Mouse (Mus musculus): ENCODE results near the gene Tgm5. TPM values are rescaled to one million over a fixed set of nuclear protein-coding genes. Genes with fewer than 3 reads are reported as not detected.
"Not testable (repeated sequence)": the region's sequence is repeated elsewhere in the genome, so short reads cannot be mapped to it uniquely, and the experiment has no call there.

The Tgm5 gene
- polyA plus RNA-seq (2014; fragmentation: Nextera tagmentation; extraction: Ambion mirVana) = not detected in 2 replicates

DNA sequence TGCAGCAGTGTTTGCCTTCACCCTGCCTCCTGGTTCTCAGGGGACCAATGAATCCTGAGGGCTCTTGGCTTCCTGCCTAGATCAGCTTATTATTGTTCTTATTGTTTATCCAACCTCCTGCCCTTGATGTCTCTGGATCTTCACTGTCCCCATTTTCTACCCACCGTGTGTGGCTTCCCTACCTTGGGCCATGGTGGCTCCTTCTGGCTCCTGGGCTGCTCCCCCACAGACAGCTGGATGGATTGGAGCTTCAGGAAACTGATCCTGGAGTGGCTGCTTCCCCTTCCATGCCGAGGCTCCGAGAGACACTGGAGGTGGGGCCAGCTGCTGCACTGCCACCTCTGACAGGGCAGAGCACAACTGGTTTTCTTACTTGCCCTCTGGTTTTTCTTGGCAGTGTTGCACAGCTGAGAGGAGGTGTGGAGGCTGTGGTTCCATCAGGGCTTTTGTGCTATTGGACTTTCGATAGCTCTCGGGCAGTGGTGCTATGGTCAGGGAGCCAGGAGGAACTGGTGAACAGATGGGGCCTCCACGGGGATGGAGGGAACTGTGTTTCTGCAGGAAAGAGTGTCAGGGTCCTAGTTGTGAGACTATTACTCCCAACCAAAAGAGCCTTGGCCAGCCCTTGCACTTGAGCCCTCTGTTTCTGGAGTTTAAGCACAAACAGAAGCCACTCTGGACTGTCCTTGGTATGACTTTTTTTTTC is at the start of gene Tgm5:
Gene Tgm5, minus strand, starts transcription at position 362 of the 706 bp plus-strand sequence.
- Histone ChIP-seq H3K4me3 (ENCODE audit: low read depth, low read length) (no peak within 1 kb of the TSS), H3K27me3 (ENCODE audit: control insufficient read depth, insufficient read depth, low read length) (no peaks in the 10 kb centered on the region), H3K9me3 (ENCODE audit: control insufficient read depth, low read length) (no peaks in the 10 kb centered on the region), H3K4me1 (replicated peaks; ENCODE audit: control insufficient read depth, insufficient read depth, low read length) (no peaks in the 10 kb centered on the region), H3K9ac (ENCODE audit: low read length) (no peak within 1 kb of the TSS), H3K27ac (ENCODE audit: low read depth, low read length) (no peak within 1 kb of the TSS), H3K36me3 (ENCODE audit: control insufficient read depth, insufficient read depth, low read length) (no peaks in the 10 kb centered on the region), H3K4me2 (ENCODE audit: low read depth, low read length, severe bottlenecking) (no peak within 1 kb of the TSS)
- DNase-seq (ENCODE audit: low spot score) = no peak
- ATAC-seq (replicated peaks; ENCODE audit: low FRiP score) = no peak
- 62% methylated on average over 6 of the region's 6 CpGs for WGBS

DNA sequence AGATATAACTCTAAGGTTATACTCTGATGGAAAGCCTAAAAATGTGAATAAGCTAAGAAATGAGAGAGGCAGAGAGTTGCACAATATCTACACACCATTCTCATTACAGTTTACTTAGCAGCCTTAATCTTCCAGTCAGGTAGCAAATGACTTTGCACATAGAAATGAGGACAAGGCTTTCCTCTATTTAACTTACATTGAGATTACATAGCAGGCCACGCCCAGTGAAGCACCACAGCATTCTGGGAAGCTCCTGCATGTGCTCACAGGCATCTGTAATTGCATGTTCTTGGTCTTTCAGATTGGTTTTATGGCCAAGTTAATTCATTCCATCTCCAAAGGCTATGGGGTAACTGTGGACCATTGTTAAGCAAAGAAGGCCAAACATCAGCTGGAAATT is 47.2 kb upstream of the Tgm5 start:
- 82% methylated on average over 1 of the region's 1 CpGs for WGBS
- Histone ChIP-seq H3K27ac (ENCODE audit: low read depth, low read length) (no peak overlapping the region), H3K9me3 (ENCODE audit: control insufficient read depth, low read length) (no peaks in the 10 kb centered on the region), H3K4me3 (ENCODE audit: low read depth, low read length) (no peak overlapping the region), H3K9ac (ENCODE audit: low read length) (no peak overlapping the region), H3K27me3 (ENCODE audit: control insufficient read depth, insufficient read depth, low read length) (no peaks in the 10 kb centered on the region), H3K36me3 (ENCODE audit: control insufficient read depth, insufficient read depth, low read length) (no peaks in the 10 kb centered on the region), H3K4me1 (replicated peaks; ENCODE audit: control insufficient read depth, insufficient read depth, low read length) (no peaks in the 10 kb centered on the region), H3K4me2 (ENCODE audit: low read depth, low read length, severe bottlenecking) (no peak overlapping the region)
- ATAC-seq (replicated peaks; ENCODE audit: low FRiP score) = no peak
- no peak for DNase-seq (ENCODE audit: low spot score)

DNA sequence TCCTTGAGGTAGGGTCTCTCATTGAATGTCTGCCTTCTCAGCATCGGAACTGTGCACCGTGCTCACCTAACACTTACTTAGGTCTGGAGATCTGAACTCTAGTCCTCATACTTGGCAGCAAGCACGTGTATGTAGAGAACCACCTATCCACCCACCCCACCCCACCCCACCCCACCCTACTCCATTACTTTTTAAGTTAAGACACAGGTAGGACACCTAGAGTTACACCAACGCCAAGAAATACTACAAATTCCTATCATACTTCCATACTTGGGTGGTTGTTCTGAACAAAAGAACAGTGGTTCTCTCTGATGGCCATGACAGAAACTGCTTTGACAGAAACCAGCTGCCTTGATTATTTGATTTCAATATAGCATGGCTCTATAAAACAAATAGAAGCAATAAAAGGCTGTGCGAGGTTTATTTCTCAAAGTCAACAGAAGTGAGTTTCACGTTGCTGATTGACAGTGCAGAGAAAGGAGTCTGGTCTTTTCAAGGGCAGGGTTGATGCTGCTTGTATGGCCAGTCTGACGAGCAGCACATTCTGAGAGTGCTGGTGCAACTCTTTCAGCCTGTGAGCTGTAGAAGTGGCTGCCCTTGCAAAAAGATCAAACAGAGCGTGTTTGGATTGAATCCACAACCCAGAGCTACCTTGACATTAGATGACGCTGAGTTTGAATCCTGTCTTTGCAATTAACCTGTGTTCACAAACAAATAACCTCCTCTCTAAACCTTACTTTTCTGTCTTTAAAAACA is 43.4 kb upstream of the Tgm5 start:
- Histone ChIP-seq H3K36me3 (ENCODE audit: control insufficient read depth, insufficient read depth, low read length) (no peaks in the 10 kb centered on the region), H3K9ac (ENCODE audit: low read length) (no peak overlapping the region), H3K4me1 (replicated peaks; ENCODE audit: control insufficient read depth, insufficient read depth, low read length) (no peaks in the 10 kb centered on the region), H3K27ac (ENCODE audit: low read depth, low read length) (no peak overlapping the region), H3K27me3 (ENCODE audit: control insufficient read depth, insufficient read depth, low read length) (no peaks in the 10 kb centered on the region), H3K4me3 (ENCODE audit: low read depth, low read length) (no peak overlapping the region), H3K4me2 (ENCODE audit: low read depth, low read length, severe bottlenecking) (no peak overlapping the region), H3K9me3 (ENCODE audit: control insufficient read depth, low read length) (no peaks in the 10 kb centered on the region)
- WGBS = 79% methylated on average over 9 of the region's 9 CpGs
- no peak for ATAC-seq (replicated peaks; ENCODE audit: low FRiP score)
- no peak for DNase-seq (ENCODE audit: low spot score)

DNA sequence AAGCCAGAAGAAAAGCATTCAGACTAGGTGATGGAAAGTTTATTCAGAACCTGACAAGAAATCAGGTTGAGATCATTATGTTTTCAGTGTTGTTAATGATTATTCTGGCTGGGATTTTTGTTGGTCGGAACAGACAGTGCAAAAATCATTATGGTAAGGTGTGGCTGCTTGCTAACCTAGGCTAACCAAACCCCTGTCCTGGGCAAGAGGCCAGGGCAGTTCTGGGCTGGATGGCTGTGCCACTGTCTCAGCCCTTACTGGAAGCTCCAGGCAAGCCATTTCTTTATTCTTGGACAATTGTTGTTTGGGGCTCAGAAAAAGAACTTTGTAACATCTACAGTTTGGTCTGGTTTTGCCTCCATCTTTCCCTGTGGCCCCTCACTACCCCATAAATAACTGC is 41.9 kb upstream of the Tgm5 start:
- Histone ChIP-seq H3K27me3 (ENCODE audit: control insufficient read depth, insufficient read depth, low read length) (no peaks in the 10 kb centered on the region), H3K4me3 (ENCODE audit: low read depth, low read length) (no peak overlapping the region), H3K4me2 (ENCODE audit: low read depth, low read length, severe bottlenecking) (no peak overlapping the region), H3K9me3 (ENCODE audit: control insufficient read depth, low read length) (no peaks in the 10 kb centered on the region), H3K27ac (ENCODE audit: low read depth, low read length) (no peak overlapping the region), H3K36me3 (ENCODE audit: control insufficient read depth, insufficient read depth, low read length) (no peaks in the 10 kb centered on the region), H3K4me1 (replicated peaks; ENCODE audit: control insufficient read depth, insufficient read depth, low read length) (no peaks in the 10 kb centered on the region), H3K9ac (ENCODE audit: low read length) (no peak overlapping the region)
- no peak for ATAC-seq (replicated peaks; ENCODE audit: low FRiP score)
- DNase-seq (ENCODE audit: low spot score) = no peak
- WGBS = 74% methylated on average over 1 of the region's 1 CpGs

- 93% methylated on average over 5 of the region's 5 CpGs for WGBS
- not testable (repeated sequence) for H3K4me1 ChIP-seq (replicated peaks; ENCODE audit: control insufficient read depth, insufficient read depth, low read length); DNase-seq (ENCODE audit: low spot score)
These were observed 40.7 kb upstream of the Tgm5 start for GRCm38 (mm10) chr2:121126302-121126701.

DNA sequence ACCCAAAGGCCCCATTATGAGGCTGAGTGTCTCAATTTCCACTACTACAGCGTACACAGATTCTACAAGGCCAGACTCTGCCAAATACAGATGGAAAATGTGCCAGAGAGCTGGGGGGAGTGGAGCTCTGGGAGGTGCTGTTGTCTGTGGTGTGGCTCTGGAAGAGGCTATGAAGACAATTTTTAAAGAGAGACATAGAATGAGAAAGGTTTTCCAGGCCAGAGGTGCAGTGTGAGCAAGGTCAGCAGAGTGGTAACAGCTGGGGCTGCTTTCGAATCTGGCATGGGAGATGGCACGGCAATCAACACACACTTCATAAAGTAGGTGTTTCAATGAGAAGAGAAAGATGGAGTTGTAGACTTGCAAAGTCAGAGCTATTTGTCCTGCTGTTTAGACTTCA is 33.6 kb upstream of the Tgm5 start:
- Histone ChIP-seq H3K4me3 (ENCODE audit: low read depth, low read length) (no peak overlapping the region), H3K36me3 (ENCODE audit: control insufficient read depth, insufficient read depth, low read length) (no peaks in the 10 kb centered on the region), H3K4me1 (replicated peaks; ENCODE audit: control insufficient read depth, insufficient read depth, low read length) (no peaks in the 10 kb centered on the region), H3K9me3 (ENCODE audit: control insufficient read depth, low read length) (no peaks in the 10 kb centered on the region), H3K27ac (ENCODE audit: low read depth, low read length) (no peak overlapping the region), H3K4me2 (ENCODE audit: low read depth, low read length, severe bottlenecking) (no peak overlapping the region), H3K9ac (ENCODE audit: low read length) (no peak overlapping the region), H3K27me3 (ENCODE audit: control insufficient read depth, insufficient read depth, low read length) (no peaks in the 10 kb centered on the region)
- DNase-seq (ENCODE audit: low spot score) (no peak), ATAC-seq (replicated peaks; ENCODE audit: low FRiP score) (no peak)
- 90% methylated on average over 3 of the region's 3 CpGs for WGBS

More at GRCm38 (mm10) chr2:121126302-121126701, 40.7 kb upstream of the Tgm5 start:
- H3K9ac ChIP-seq (ENCODE audit: low read length); ATAC-seq (replicated peaks; ENCODE audit: low FRiP score); H3K27me3 ChIP-seq (ENCODE audit: control insufficient read depth, insufficient read depth, low read length); H3K4me2 ChIP-seq (ENCODE audit: low read depth, low read length, severe bottlenecking); H3K27ac ChIP-seq (ENCODE audit: low read depth, low read length); H3K36me3 ChIP-seq (ENCODE audit: control insufficient read depth, insufficient read depth, low read length); H3K4me3 ChIP-seq (ENCODE audit: low read depth, low read length); H3K9me3 ChIP-seq (ENCODE audit: control insufficient read depth, low read length): not testable (repeated sequence)

DNA sequence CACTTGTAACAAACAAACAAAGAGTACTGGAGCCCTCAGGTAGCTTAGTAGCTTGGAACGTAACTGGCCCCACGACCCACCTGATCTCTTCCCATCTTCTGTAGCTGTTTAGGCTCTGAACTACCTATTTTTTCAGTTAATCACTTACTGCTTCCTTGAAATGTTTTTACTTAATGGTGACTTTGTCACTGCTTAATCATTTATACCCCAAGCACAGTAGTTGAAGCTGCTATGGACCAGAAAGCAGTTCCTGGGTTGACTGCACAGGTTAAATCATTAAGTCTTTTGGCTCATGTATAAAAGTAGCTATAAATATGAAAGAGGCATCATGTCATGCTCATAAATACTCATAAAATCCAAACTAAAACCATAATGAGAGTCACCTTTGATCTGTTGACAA is 29.8 kb upstream of the Tgm5 start:
- H3K27me3 ChIP-seq (ENCODE audit: control insufficient read depth, insufficient read depth, low read length) = no peaks in the 10 kb centered on the region
- ATAC-seq (replicated peaks; ENCODE audit: low FRiP score) = no peak
- WGBS = 84% methylated on average over 2 of the region's 2 CpGs
- no peaks in the 10 kb centered on the region for H3K9me3 ChIP-seq (ENCODE audit: control insufficient read depth, low read length)
- H3K9ac ChIP-seq (ENCODE audit: low read length) = no peak overlapping the region
- no peak for DNase-seq (ENCODE audit: low spot score)
- H3K4me1 ChIP-seq (replicated peaks; ENCODE audit: control insufficient read depth, insufficient read depth, low read length) = no peaks in the 10 kb centered on the region
- no peaks in the 10 kb centered on the region for H3K36me3 ChIP-seq (ENCODE audit: control insufficient read depth, insufficient read depth, low read length)
- no peak overlapping the region for H3K4me3 ChIP-seq (ENCODE audit: low read depth, low read length)
- H3K27ac ChIP-seq (ENCODE audit: low read depth, low read length) = no peak overlapping the region
- H3K4me2 ChIP-seq (ENCODE audit: low read depth, low read length, severe bottlenecking) = no peak overlapping the region

DNA sequence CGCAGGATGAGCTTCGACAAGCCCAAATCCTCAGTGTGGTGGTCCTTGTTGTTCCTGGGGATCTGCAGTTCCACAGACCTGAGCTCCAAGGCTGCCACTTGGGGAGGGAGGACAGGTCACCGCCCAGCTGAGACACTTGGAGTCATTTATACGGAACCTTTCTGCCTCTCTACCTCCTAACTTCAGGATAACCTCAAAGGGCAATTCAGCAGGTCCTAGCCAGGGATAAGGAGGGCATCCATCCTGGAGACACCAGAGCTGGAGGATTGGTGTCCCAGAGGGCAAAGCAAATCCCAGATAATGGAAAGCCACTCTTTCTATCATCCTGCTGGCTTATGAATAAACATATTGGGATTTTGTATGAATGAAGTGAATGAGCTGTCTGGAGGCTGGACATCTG is 24.1 kb upstream of the Tgm5 start, which contains the start of gene Tgm7:
Gene Tgm7, minus strand, starts transcription at position 101 of the 400 bp plus-strand sequence.
- WGBS = 88% methylated on average over 4 of the region's 4 CpGs

More for the DNA sequence above, 24.1 kb upstream of the Tgm5 start, which contains the start of gene Tgm7:
- no peak for ATAC-seq (replicated peaks; ENCODE audit: low FRiP score)
- Histone ChIP-seq H3K36me3 (ENCODE audit: control insufficient read depth, insufficient read depth, low read length) (no peaks in the 10 kb centered on the region), H3K4me2 (ENCODE audit: low read depth, low read length, severe bottlenecking) (no peak within 1 kb of the TSS), H3K27ac (ENCODE audit: low read depth, low read length) (no peak within 1 kb of the TSS), H3K9me3 (ENCODE audit: control insufficient read depth, low read length) (no peaks in the 10 kb centered on the region), H3K27me3 (ENCODE audit: control insufficient read depth, insufficient read depth, low read length) (no peaks in the 10 kb centered on the region), H3K4me3 (ENCODE audit: low read depth, low read length) (no peak within 1 kb of the TSS), H3K9ac (ENCODE audit: low read length) (no peak within 1 kb of the TSS), H3K4me1 (replicated peaks; ENCODE audit: control insufficient read depth, insufficient read depth, low read length) (no peaks in the 10 kb centered on the region)
- no peak for DNase-seq (ENCODE audit: low spot score)
